Mouse (Mus musculus): ENCODE data around the gene Cenps. TPM values are rescaled to one million over a fixed set of nuclear protein-coding genes. Genes with fewer than 3 reads are reported as not detected.

Cenps gene
- total RNA-seq (2012; rRNA removed) (19.5 and 22.9 TPM in 2 replicates), total RNA-seq (2014; rRNA removed) (43.7 and 47.9 TPM in 2 replicates), polyA plus RNA-seq (2012; ENCODE audit: insufficient read length, low read depth) (74.6 and 94.0 TPM in 2 replicates)

GRCm38 (mm10) chr4:149136982-149137770 lies at the start of gene Cenps:
Gene Cenps, minus strand, starts transcription at chr4:149137629.
- Histone ChIP-seq H3K27me3 (replicated peaks) (no peaks in the 10 kb centered on the region), H3K27ac (ENCODE audit: insufficient read depth, low read depth) (peak within 1 kb of the TSS; percentile 30; the same call in 1 of the 2 replicates), H3K4me3 (replicated peaks in 1 of 3; ENCODE audit: low read depth in 2 of 3, low read length in 2 of 3, poor library complexity in 1 of 3) (peak within 1 kb of the TSS; percentile 68 to 83 (median 76)), H3K79me2 (replicated peaks; ENCODE audit: control insufficient read depth, extremely low read depth, insufficient read depth, poor library complexity, severe bottlenecking) (0 out of 2 replicates have a peak, but pooled peaks cover 5% of the 10 kb centered on the region), H3K4me1 (ENCODE audit: control insufficient read depth in 1 of 2, insufficient read depth in 2 of 2) (peaks cover 5 to 35% of the 10 kb centered on the region in 2 experiments), H3K9me3 (replicated peaks; ENCODE audit: low read length) (peaks cover 5% of the 10 kb centered on the region), H3K36me3 (replicated peaks in 1 of 2; ENCODE audit: control insufficient read depth in 1 of 2, insufficient read depth in 1 of 2, low read length in 1 of 2) (peaks cover 0 to 5% of the 10 kb centered on the region in 2 experiments), H3K4me2 (ENCODE audit: insufficient read depth, low read depth, poor library complexity, severe bottlenecking) (peak within 1 kb of the TSS; percentile 34), H3K9ac (ENCODE audit: insufficient read depth, low read depth) (peak within 1 kb of the TSS; percentile 45)
- dilution Hi-C loops (cut with MboI; ENCODE audit: extremely low pct_ligation_motif_present, extremely low pct_unique_long_range_greater_than_20kb, low sequenced_read_pairs): no loop called here
- DNase-seq (ENCODE audit: extremely low read depth): peak; percentile 90
- in situ Hi-C loops (cut with MboI; ENCODE audit: low pct_ligation_motif_present, low pct_unique_long_range_greater_than_20kb, low sequenced_read_pairs): no loop called here
- no peak for TF ChIP-seq USF1 (IDR thresholded peaks at IDR 0.05; ENCODE audit: low read depth, low read length)
- TF ChIP-seq JUN (IDR thresholded peaks at IDR 0.05; ENCODE audit: insufficient read depth, low read depth, low read length): no peak
- TF ChIP-seq RAD21 (IDR thresholded peaks at IDR 0.05; ENCODE audit: low read depth, low read length): peak; percentile 33
- peak; percentile 66 for TF ChIP-seq BHLHE40 (IDR thresholded peaks at IDR 0.05; ENCODE audit: low read depth, low read length)
- TF ChIP-seq UBTF (IDR thresholded peaks at IDR 0.05; ENCODE audit: low read depth, low read length): peak; percentile 90
- TF ChIP-seq ELF1 (IDR thresholded peaks at IDR 0.05; ENCODE audit: low read depth, low read length): peak; percentile 79
- TF ChIP-seq USF2 (conservative IDR thresholded peaks at IDR 0.05; ENCODE audit: low read depth, low read length): no peak; the same call in 1 of the 2 replicates
- TF ChIP-seq POLR2AphosphoS2 (IDR thresholded peaks at IDR 0.05; ENCODE audit: low read depth, low read length): no peak
- no peak for TF ChIP-seq CHD2 (IDR thresholded peaks at IDR 0.05; ENCODE audit: low read length)
- TF ChIP-seq MAFK (IDR thresholded peaks at IDR 0.05; ENCODE audit: insufficient replicate concordance, low read length): no peak
- peak; percentile 85; the same call in 1 of the 2 replicates for TF ChIP-seq MAX (IDR thresholded peaks at IDR 0.05; ENCODE audit: low read length)
- peak; percentile 43 to 93; a peak in 3 of 4 replicates for TF ChIP-seq CTCF (conservative IDR thresholded peaks at IDR 0.05 in 1 of 2, IDR thresholded peaks at IDR 0.05 in 1 of 2; ENCODE audit: low read depth in 2 of 2, low read length in 2 of 2)
- TF ChIP-seq NRF1 (IDR thresholded peaks at IDR 0.05; ENCODE audit: low read depth, low read length): peak; percentile 92
- peak; percentile 81 for TF ChIP-seq MXI1 (IDR thresholded peaks at IDR 0.05; ENCODE audit: low read depth, low read length)
- peak; percentile 77; the same call in 1 of the 2 replicates for TF ChIP-seq TCF12 (IDR thresholded peaks at IDR 0.05; ENCODE audit: low read depth, low read length)
- no peak for TF ChIP-seq ZC3H11A (IDR thresholded peaks at IDR 0.05; ENCODE audit: low read depth, low read length)
- TF ChIP-seq E2F4 (IDR thresholded peaks at IDR 0.05; ENCODE audit: insufficient replicate concordance, low read depth, low read length): peak; percentile 93; the same call in 1 of the 2 replicates
- no peak; the same call in 1 of the 2 replicates for TF ChIP-seq RCOR1 (conservative IDR thresholded peaks at IDR 0.05; ENCODE audit: low read depth, low read length)
- TF ChIP-seq NELFE (IDR thresholded peaks at IDR 0.05; ENCODE audit: low read depth, low read length): peak; percentile 69; the same call in 1 of the 2 replicates
- TF ChIP-seq HCFC1 (IDR thresholded peaks at IDR 0.05; ENCODE audit: low read depth, low read length): peak; percentile 84
- TF ChIP-seq PAX5 (IDR thresholded peaks at IDR 0.05; ENCODE audit: low read length): no peak
- peak; percentile 57 for TF ChIP-seq SMC3 (IDR thresholded peaks at IDR 0.05; ENCODE audit: low read depth, low read length)
- TF ChIP-seq KAT2A (IDR thresholded peaks at IDR 0.05; ENCODE audit: insufficient replicate concordance, low read length): peak; percentile 83
- peak; percentile 30; the same call in 1 of the 2 replicates for TF ChIP-seq ETS1 (conservative IDR thresholded peaks at IDR 0.05; ENCODE audit: low read depth, low read length)
- peak; percentile 15; the same call in 1 of the 2 replicates for TF ChIP-seq MYC (IDR thresholded peaks at IDR 0.05; ENCODE audit: low read depth, low read length)
- peak; percentile 78; the same call in 1 of the 2 replicates for TF ChIP-seq MEF2A (IDR thresholded peaks at IDR 0.05; ENCODE audit: borderline replicate concordance, low read depth, low read length)
- TF ChIP-seq EP300 (IDR thresholded peaks at IDR 0.05; ENCODE audit: low read length): no peak
- TF ChIP-seq SIN3A (IDR thresholded peaks at IDR 0.05; ENCODE audit: low read length): peak; percentile 95
- peak; percentile 50; the same call in 1 of the 2 replicates for TF ChIP-seq IRF4 (IDR thresholded peaks at IDR 0.05; ENCODE audit: low read depth, low read length)
- no peak for TF ChIP-seq ZKSCAN1 (IDR thresholded peaks at IDR 0.05; ENCODE audit: borderline replicate concordance, low read depth, low read length)
- peak; percentile 75 for TF ChIP-seq POLR2A (IDR thresholded peaks at IDR 0.05; ENCODE audit: low read depth, low read length)
- TF ChIP-seq GABPA (IDR thresholded peaks at IDR 0.05; ENCODE audit: insufficient replicate concordance, low read depth, low read length): no peak
- no peak for TF ChIP-seq ZNF384 (IDR thresholded peaks at IDR 0.05; ENCODE audit: low read depth, low read length)
- TF ChIP-seq ZMIZ1 (IDR thresholded peaks at IDR 0.05; ENCODE audit: low read depth, low read length): no peak
- 0 out of 2 replicates have a peak, but pooled peaks have one; percentile 17 for TF ChIP-seq TBP (conservative IDR thresholded peaks at IDR 0.05; ENCODE audit: low read depth, low read length)
- no peak for TF ChIP-seq CHD1 (IDR thresholded peaks at IDR 0.05; ENCODE audit: low read depth, low read length)
- no peak for TF ChIP-seq JUND (conservative IDR thresholded peaks at IDR 0.05; ENCODE audit: low read depth, low read length)

All from CH12.LX (cell line).